Mouse (Mus musculus) liver, postnatal 0 days (tissue): ENCODE results near the gene Avl9.

Experiments used
- CTCF ChIP-seq: sonication (generic); IDR thresholded peaks from 2 replicates; pipeline ENCODE4 v1.5.1; 2016; ENCODE audit warnings: antibody characterized with exemption, low read depth
- EP300 ChIP-seq: IDR thresholded peaks from 2 replicates; pipeline ENCODE4 v1.6.1; 2016; ENCODE audit warnings: antibody characterized with exemption, low read depth, mild to moderate bottlenecking

DNA sequence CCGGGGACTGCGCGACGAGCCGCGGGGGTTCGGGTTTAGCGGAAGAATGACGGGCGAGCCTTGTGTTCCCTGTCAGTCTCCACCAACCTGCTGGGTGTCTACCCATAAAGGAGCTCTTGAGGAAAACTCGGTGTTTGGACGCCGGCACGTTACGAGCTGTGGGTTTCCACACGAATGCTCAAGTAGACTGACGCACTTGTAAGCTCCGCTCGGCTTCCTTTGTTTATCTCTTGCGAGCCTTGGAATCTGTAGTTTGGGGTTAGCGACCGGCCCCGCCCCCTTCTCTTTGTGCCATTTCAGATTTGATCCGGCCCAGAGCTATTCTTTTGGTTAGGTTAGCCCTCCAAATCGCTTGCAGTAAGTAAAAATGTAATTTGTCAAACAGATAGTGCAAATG lies 569 bp downstream of the Avl9 start:
- no peak for TF ChIP-seq EP300
- TF ChIP-seq CTCF: no peak
